Mouse (Mus musculus): ENCODE data around the gene Hsf2. TPM values are rescaled to one million over a fixed set of nuclear protein-coding genes. Genes with fewer than 3 reads are reported as not detected.
"Not testable (repeated sequence)": the region's sequence is repeated elsewhere in the genome, so short reads cannot be mapped to it uniquely, and the experiment has no call there.

Hsf2 gene
- polyA plus RNA-seq (2014; fragmentation: Nextera tagmentation; extraction: Ambion mirVana) = 27.4 and 27.5 TPM in 2 replicates

DNA sequence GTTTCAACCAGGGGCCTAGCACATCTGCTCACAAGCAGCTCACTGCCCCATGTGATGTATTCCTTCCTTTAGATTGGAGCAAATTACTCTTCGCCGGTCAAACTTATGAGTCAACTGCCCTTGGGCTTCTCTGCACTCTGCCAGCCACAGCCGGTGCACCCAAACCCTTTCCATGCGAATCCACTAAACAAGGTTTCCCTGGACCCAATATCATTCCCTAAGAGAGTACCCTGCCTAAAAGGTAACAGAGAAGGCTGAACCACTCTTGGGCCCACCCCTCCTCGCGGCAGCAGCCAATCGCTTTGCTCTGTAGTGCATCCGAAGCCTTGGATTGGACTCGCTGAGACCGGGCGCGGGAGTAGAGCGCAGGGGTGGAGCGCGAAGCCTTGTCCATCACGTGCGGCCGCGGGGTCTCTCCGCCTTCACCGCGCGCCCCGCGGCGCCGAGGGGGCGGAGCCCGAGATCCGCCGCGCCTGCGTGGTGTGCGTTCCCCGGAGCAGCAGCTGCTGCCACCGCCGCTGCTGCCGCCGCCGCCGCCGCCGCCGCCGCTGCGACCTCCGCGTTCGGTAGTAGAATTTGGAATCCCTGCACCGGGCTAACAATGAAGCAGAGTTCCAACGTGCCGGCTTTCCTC, at the start of gene Hsf2:
TSS of gene Hsf2 (plus strand) at position 478 of the 634 bp plus-strand sequence.
- H3K4me3 ChIP-seq (ENCODE audit: low read depth, low read length) = peak within 1 kb of the TSS; percentile 88
- no peaks in the 10 kb centered on the region for H3K9me3 ChIP-seq (ENCODE audit: control insufficient read depth, low read length)
- H3K4me2 ChIP-seq (ENCODE audit: low read depth, low read length) = peak within 1 kb of the TSS; percentile 73
- H3K36me3 ChIP-seq (ENCODE audit: control insufficient read depth, insufficient read depth, low read length) = no peaks in the 10 kb centered on the region
- ATAC-seq (ENCODE audit: low read depth) (peak; percentile 100), DNase-seq (ENCODE audit: low spot score) (peak; percentile 99)
- H3K27ac ChIP-seq (replicated peaks; ENCODE audit: low read depth, low read length) = peak within 1 kb of the TSS; percentile 96
- 9% methylated on average over 6 of the region's 52 CpGs for WGBS
- H3K4me1 ChIP-seq (ENCODE audit: control insufficient read depth, insufficient read depth, low read length) = peaks cover 3% of the 10 kb centered on the region; the same call in 1 of the 2 replicates
- peak within 1 kb of the TSS; percentile 96 for H3K9ac ChIP-seq (ENCODE audit: low read depth, low read length)
- H3K27me3 ChIP-seq (replicated peaks; ENCODE audit: control insufficient read depth, insufficient read depth, low read length) = no peaks in the 10 kb centered on the region

- Histone ChIP-seq H3K27me3 (replicated peaks; ENCODE audit: control insufficient read depth, insufficient read depth, low read length) (no peaks in the 10 kb centered on the region), H3K4me1 (ENCODE audit: control insufficient read depth, insufficient read depth, low read length) (no peaks in the 10 kb centered on the region), H3K27ac (replicated peaks; ENCODE audit: low read depth, low read length) (no peak overlapping the region), H3K36me3 (ENCODE audit: control insufficient read depth, insufficient read depth, low read length) (no peaks in the 10 kb centered on the region), H3K9ac (ENCODE audit: low read depth, low read length) (no peak overlapping the region), H3K4me2 (ENCODE audit: low read depth, low read length) (no peak overlapping the region), H3K4me3 (ENCODE audit: low read depth, low read length) (no peak overlapping the region), H3K9me3 (ENCODE audit: control insufficient read depth, low read length) (no peaks in the 10 kb centered on the region)
- ATAC-seq (ENCODE audit: low read depth) (no peak; the same call in 1 of the 2 replicates), DNase-seq (ENCODE audit: low spot score) (no peak)
- WGBS = 69% methylated on average over 2 of the region's 2 CpGs
Measured at GRCm38 (mm10) chr10:57437898-57438297, 48.3 kb upstream of the Hsf2 start.

- Histone ChIP-seq H3K4me1 (ENCODE audit: control insufficient read depth, insufficient read depth, low read length) (no peaks in the 10 kb centered on the region), H3K27ac (replicated peaks; ENCODE audit: low read depth, low read length) (no peak overlapping the region), H3K36me3 (ENCODE audit: control insufficient read depth, insufficient read depth, low read length) (no peaks in the 10 kb centered on the region), H3K9ac (ENCODE audit: low read depth, low read length) (no peak overlapping the region), H3K9me3 (ENCODE audit: control insufficient read depth, low read length) (no peaks in the 10 kb centered on the region), H3K4me2 (ENCODE audit: low read depth, low read length) (no peak overlapping the region), H3K4me3 (ENCODE audit: low read depth, low read length) (no peak overlapping the region), H3K27me3 (replicated peaks; ENCODE audit: control insufficient read depth, insufficient read depth, low read length) (no peaks in the 10 kb centered on the region)
- ATAC-seq (ENCODE audit: low read depth) (no peak), DNase-seq (ENCODE audit: low spot score) (no peak)
Measured at GRCm38 (mm10) chr10:57441049-57441448, 45.1 kb upstream of the Hsf2 start.

DNA sequence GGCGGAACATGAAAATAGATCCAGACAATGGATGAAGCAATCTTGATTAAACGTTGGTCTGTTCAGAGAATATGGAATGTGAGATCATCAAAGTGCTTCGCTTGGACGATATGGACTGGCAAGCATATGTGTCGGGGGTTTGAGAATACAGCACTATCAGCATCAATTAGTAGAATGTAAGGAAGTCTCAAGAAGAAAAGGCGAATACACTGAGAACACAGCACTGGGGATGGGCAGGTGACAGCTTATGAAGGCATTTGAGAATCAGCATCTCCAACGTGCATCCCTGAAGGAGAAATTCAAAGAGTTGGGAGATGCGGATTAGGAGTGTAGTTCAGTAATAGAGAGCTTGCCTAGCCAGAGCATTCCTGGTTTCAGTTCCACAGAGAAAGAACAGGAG, 41.8 kb upstream of the Hsf2 start:
- Histone ChIP-seq H3K4me1 (ENCODE audit: control insufficient read depth, insufficient read depth, low read length) (no peaks in the 10 kb centered on the region), H3K27me3 (replicated peaks; ENCODE audit: control insufficient read depth, insufficient read depth, low read length) (no peaks in the 10 kb centered on the region), H3K9me3 (ENCODE audit: control insufficient read depth, low read length) (no peaks in the 10 kb centered on the region), H3K4me2 (ENCODE audit: low read depth, low read length) (no peak overlapping the region), H3K27ac (replicated peaks; ENCODE audit: low read depth, low read length) (no peak overlapping the region), H3K36me3 (ENCODE audit: control insufficient read depth, insufficient read depth, low read length) (no peaks in the 10 kb centered on the region), H3K4me3 (ENCODE audit: low read depth, low read length) (no peak overlapping the region), H3K9ac (ENCODE audit: low read depth, low read length) (no peak overlapping the region)
- no peak for DNase-seq (ENCODE audit: low spot score)
- 65% methylated on average over 8 of the region's 8 CpGs for WGBS
- ATAC-seq (ENCODE audit: low read depth) = no peak

GRCm38 (mm10) chr10:57445655-57446054, 40.5 kb upstream of the Hsf2 start:
- H3K4me3 ChIP-seq (ENCODE audit: low read depth, low read length) = no peak overlapping the region
- H3K4me2 ChIP-seq (ENCODE audit: low read depth, low read length) = no peak overlapping the region
- H3K27ac ChIP-seq (replicated peaks; ENCODE audit: low read depth, low read length) = no peak overlapping the region
- no peak overlapping the region for H3K9ac ChIP-seq (ENCODE audit: low read depth, low read length)
- no peaks in the 10 kb centered on the region for H3K9me3 ChIP-seq (ENCODE audit: control insufficient read depth, low read length)
- DNase-seq (ENCODE audit: low spot score) (no peak), ATAC-seq (ENCODE audit: low read depth) (no peak)
- H3K27me3 ChIP-seq (replicated peaks; ENCODE audit: control insufficient read depth, insufficient read depth, low read length) = no peaks in the 10 kb centered on the region
- no peaks in the 10 kb centered on the region for H3K4me1 ChIP-seq (ENCODE audit: control insufficient read depth, insufficient read depth, low read length)
- H3K36me3 ChIP-seq (ENCODE audit: control insufficient read depth, insufficient read depth, low read length) = no peaks in the 10 kb centered on the region
- 88% methylated on average over 1 of the region's 1 CpGs for WGBS

- no peaks in the 10 kb centered on the region for H3K36me3 ChIP-seq (ENCODE audit: control insufficient read depth, insufficient read depth, low read length)
- H3K27ac ChIP-seq (replicated peaks; ENCODE audit: low read depth, low read length) = no peak overlapping the region
- no peak overlapping the region for H3K9ac ChIP-seq (ENCODE audit: low read depth, low read length)
- DNase-seq (ENCODE audit: low spot score) (no peak), ATAC-seq (ENCODE audit: low read depth) (no peak)
- H3K9me3 ChIP-seq (ENCODE audit: control insufficient read depth, low read length) = no peaks in the 10 kb centered on the region
- H3K4me2 ChIP-seq (ENCODE audit: low read depth, low read length) = no peak overlapping the region
- no peaks in the 10 kb centered on the region for H3K27me3 ChIP-seq (replicated peaks; ENCODE audit: control insufficient read depth, insufficient read depth, low read length)
- no peak overlapping the region for H3K4me3 ChIP-seq (ENCODE audit: low read depth, low read length)
- no peaks in the 10 kb centered on the region for H3K4me1 ChIP-seq (ENCODE audit: control insufficient read depth, insufficient read depth, low read length)
Measured at GRCm38 (mm10) chr10:57447657-57448050, 38.5 kb upstream of the Hsf2 start.

- no peak for ATAC-seq (ENCODE audit: low read depth)
- H3K36me3 ChIP-seq (ENCODE audit: control insufficient read depth, insufficient read depth, low read length) = no peaks in the 10 kb centered on the region
- peak; percentile 76 for DNase-seq (ENCODE audit: low spot score)
- H3K4me3 ChIP-seq (ENCODE audit: low read depth, low read length) = peak overlapping the region; percentile 26
- H3K4me2 ChIP-seq (ENCODE audit: low read depth, low read length) = peak overlapping the region; percentile 39
- no peak overlapping the region for H3K27ac ChIP-seq (replicated peaks; ENCODE audit: low read depth, low read length)
- H3K9me3 ChIP-seq (ENCODE audit: control insufficient read depth, low read length) = no peaks in the 10 kb centered on the region
- no peaks in the 10 kb centered on the region for H3K4me1 ChIP-seq (ENCODE audit: control insufficient read depth, insufficient read depth, low read length)
- no peak overlapping the region for H3K9ac ChIP-seq (ENCODE audit: low read depth, low read length)
- 5% methylated on average over 19 of the region's 19 CpGs for WGBS
- no peaks in the 10 kb centered on the region for H3K27me3 ChIP-seq (replicated peaks; ENCODE audit: control insufficient read depth, insufficient read depth, low read length)
Measured at GRCm38 (mm10) chr10:57448051-57448716, 38.0 kb upstream of the Hsf2 start.

- H3K9ac ChIP-seq (ENCODE audit: low read depth, low read length); H3K36me3 ChIP-seq (ENCODE audit: control insufficient read depth, insufficient read depth, low read length); H3K4me2 ChIP-seq (ENCODE audit: low read depth, low read length); H3K4me1 ChIP-seq (ENCODE audit: control insufficient read depth, insufficient read depth, low read length); H3K27me3 ChIP-seq (replicated peaks; ENCODE audit: control insufficient read depth, insufficient read depth, low read length); H3K27ac ChIP-seq (replicated peaks; ENCODE audit: low read depth, low read length); H3K9me3 ChIP-seq (ENCODE audit: control insufficient read depth, low read length); H3K4me3 ChIP-seq (ENCODE audit: low read depth, low read length): not testable (repeated sequence)
- DNase-seq (ENCODE audit: low spot score) = peak; percentile 68
- WGBS = 30% methylated on average over 10 of the region's 10 CpGs
- ATAC-seq (ENCODE audit: low read depth) = 0 out of 2 replicates have a peak, but pooled peaks have one; percentile 26
Measured at GRCm38 (mm10) chr10:57463298-57463697, 22.9 kb upstream of the Hsf2 start.

GRCm38 (mm10) chr10:57465768-57466167, 20.4 kb upstream of the Hsf2 start:
- no peaks in the 10 kb centered on the region for H3K36me3 ChIP-seq (ENCODE audit: control insufficient read depth, insufficient read depth, low read length)
- no peak overlapping the region for H3K9ac ChIP-seq (ENCODE audit: low read depth, low read length)
- no peaks in the 10 kb centered on the region for H3K9me3 ChIP-seq (ENCODE audit: control insufficient read depth, low read length)
- no peaks in the 10 kb centered on the region for H3K27me3 ChIP-seq (replicated peaks; ENCODE audit: control insufficient read depth, insufficient read depth, low read length)
- H3K27ac ChIP-seq (replicated peaks; ENCODE audit: low read depth, low read length) = no peak overlapping the region
- DNase-seq (ENCODE audit: low spot score) = no peak
- ATAC-seq (ENCODE audit: low read depth) = no peak
- no peak overlapping the region for H3K4me2 ChIP-seq (ENCODE audit: low read depth, low read length)
- no peaks in the 10 kb centered on the region for H3K4me1 ChIP-seq (ENCODE audit: control insufficient read depth, insufficient read depth, low read length)
- no peak overlapping the region for H3K4me3 ChIP-seq (ENCODE audit: low read depth, low read length)

Measured in embryonic facial prominence, embryonic 14.5 days (tissue).